Mouse (Mus musculus): ENCODE measurements around the gene Lancl3.

Gene Lancl3

GRCm38 (mm10) chrX:9199761-9200371 lies at the start of gene Lancl3:
Lancl3 (plus strand) TSS chrX:9199902.
- peak in 1 of 2 experiments; percentile 2 for DNase-seq (ENCODE audit: low spot score in 2 of 2)

- no peak for DNase-seq (ENCODE audit: low spot score in 2 of 2)
Observed at GRCm38 (mm10) chrX:9179011-9179410, 20.7 kb upstream of the Lancl3 start.

DNA sequence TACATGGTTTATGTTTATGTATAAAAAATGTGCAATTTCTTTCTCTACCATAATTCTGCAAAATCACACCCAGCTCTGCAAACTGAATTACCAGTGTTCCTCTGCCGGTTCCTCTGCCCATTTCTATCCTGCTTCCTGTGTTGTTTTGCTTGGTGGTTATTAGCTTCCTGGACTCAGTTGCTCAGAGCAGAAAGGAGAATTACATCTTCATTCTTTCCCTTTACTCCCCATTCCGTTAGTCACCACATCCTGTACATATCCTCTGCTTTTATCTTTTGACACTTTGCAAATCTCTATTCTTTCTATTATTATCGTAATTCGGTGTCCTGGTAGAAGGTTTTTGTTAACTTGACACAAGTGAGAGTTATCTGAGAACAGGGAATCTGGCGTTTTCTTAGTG lies 18.1 kb upstream of the Lancl3 start:
- no peak for DNase-seq (ENCODE audit: low spot score in 2 of 2)

- DNase-seq (ENCODE audit: low spot score in 2 of 2): peak in 1 of 2 experiments; percentile 4
Observed at GRCm38 (mm10) chrX:9200380-9200917, 747 bp downstream of the Lancl3 start.

DNA sequence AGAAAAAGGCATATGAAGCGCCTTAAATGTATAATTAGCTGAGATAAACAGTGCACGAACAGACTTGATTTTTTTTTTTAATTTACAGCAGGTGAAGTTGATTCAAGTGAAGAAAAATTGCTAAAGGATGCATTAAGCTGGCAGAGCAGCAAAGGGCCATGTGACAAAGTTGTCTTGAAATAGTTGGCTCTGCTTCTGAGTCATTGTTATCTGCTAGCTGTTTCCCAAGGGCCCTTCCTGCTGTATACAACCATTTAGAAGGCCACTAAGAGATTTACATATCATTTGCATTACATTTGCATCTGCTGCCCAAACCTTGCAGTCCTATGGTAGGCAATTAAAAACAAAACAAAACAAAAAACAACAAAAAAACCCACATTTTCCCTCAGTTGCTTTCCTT lies 2.3 kb downstream of the Lancl3 start:
- no peak for DNase-seq (ENCODE audit: low spot score in 2 of 2)

- no peak for DNase-seq (ENCODE audit: low spot score in 2 of 2)
Observed at GRCm38 (mm10) chrX:9202781-9203405, 3.2 kb downstream of the Lancl3 start.

DNA sequence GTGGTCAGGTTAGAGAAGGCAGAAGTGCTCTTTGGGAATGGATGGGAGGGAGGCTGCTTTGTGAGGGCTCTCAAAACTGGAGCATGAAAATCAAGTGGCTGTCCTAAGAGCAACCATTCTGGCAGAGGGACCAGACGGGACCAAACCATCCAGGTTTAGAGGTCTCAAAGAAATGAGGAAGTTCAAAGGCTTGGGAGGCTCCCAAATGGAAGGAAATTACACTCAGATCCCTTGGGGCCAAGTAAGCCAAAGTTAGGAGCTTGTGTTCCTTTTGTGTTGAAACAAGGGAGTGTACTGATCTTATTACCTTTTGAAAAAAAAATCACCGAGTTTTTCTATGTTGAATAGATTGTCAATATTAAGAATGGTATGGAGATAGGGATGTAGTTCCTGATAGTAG lies 5.4 kb downstream of the Lancl3 start:
- no peak for DNase-seq (ENCODE audit: low spot score in 2 of 2)

- peak in 1 of 2 experiments; percentile 26 for DNase-seq (ENCODE audit: low spot score in 2 of 2)
Observed at GRCm38 (mm10) chrX:9216244-9216643, 16.5 kb downstream of the Lancl3 start.

- no peak for DNase-seq (ENCODE audit: low spot score in 2 of 2)
Observed at GRCm38 (mm10) chrX:9219570-9219969, 19.9 kb downstream of the Lancl3 start.

DNA sequence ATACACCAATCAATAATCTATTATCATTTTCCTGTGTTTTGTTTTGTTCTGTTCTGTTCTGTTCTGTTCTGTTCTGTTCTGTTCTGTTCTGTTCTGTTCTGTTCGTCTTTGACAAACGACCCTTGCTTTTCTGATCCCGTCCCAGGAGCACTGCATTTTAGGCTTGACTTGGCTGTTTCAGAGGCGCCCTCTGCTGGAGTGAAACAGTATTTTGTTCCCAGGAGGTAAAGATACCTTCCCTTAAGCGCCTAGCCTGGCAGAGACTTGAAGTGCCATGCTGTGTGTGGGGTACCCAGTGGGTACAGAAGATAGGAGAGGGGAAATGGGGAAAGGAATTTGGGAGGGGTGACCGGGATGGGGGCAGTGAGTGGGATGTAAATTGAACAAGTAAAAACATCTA lies 21.5 kb downstream of the Lancl3 start:
- peak in 1 of 2 experiments; percentile 24 for DNase-seq (ENCODE audit: low spot score in 2 of 2)

- DNase-seq (ENCODE audit: low spot score in 2 of 2): no peak
Observed at GRCm38 (mm10) chrX:9221736-9222135, 22.0 kb downstream of the Lancl3 start.

DNA sequence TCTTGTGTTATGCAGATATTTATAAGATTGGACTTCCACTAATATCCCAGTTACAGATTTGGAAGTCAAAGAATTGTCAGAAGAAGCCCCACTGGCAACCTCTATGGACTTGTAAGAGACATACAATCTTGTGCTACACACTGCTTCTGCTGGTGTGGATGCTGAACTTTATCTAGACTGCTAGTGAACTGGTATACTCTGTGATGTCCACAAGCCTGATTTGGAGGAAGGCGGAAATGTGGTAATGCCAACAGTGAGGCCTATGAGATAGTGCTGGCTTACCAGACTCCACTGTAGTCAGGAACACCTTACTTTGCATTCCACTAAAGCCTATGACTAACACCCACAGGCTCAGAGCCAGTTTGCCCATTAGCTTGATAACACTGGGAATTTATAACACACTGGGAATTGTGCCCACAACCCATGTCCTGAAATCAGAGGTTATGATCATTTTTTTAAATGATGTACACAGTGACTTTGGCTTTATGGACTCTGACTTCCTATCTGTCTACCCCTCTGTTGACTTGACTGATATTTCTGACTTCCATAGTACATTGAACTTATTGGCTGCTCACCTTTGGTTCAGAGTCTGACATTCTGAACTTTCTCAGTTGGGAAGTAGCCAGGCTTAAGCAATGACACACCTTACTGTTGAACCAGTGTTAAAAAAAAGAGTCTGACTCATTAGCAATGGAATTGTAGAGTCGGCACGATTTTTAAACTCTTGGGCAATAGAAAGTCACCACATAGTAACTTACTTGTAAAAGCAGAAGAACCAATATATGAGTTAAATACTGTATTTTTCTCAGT lies 22.9 kb downstream of the Lancl3 start:
- DNase-seq (ENCODE audit: low spot score in 2 of 2): no peak

- no peak for DNase-seq (ENCODE audit: low spot score in 2 of 2)
Observed at GRCm38 (mm10) chrX:9227105-9227504, 27.4 kb downstream of the Lancl3 start.

DNA sequence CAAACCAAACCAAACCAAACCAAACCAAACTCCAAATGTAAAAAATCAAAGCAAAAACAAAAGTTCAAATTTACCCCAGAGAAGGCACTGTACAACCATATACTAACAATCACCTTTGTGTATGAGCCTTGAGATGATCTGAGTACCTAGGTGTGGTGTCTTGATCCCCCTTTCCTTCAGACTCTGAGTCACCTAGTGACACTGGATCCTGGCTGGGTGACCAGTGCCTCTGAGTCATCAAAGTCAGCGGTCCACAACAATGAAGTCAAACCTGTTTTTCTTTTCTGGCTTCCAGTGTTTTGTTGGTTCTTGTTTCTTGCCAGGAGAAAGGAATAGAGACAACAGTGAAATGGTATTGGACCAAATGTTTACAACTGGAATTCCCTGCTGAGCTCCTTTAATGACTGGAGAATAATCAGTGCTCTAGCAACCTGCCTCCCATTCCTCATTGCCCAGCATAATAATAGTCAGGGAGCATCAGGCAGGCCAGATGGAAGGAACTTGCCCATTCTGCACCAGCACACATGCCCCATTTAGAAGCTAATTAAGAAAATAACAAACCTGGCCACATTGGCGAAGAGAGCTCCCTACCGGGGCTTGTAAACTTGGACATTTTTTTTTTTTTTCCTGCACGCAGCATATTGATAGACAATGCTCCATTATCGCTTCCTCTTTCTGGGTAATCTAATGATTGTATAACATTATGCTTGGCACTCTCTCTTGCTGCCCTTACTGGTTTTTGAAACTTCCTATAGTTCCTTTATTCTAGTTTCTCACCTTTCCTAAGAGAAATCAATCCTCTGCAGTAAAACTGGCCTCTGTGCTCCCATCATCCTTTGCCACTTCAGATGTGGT lies 41.3 kb downstream of the Lancl3 start:
- DNase-seq (ENCODE audit: low spot score in 2 of 2): no peak

DNA sequence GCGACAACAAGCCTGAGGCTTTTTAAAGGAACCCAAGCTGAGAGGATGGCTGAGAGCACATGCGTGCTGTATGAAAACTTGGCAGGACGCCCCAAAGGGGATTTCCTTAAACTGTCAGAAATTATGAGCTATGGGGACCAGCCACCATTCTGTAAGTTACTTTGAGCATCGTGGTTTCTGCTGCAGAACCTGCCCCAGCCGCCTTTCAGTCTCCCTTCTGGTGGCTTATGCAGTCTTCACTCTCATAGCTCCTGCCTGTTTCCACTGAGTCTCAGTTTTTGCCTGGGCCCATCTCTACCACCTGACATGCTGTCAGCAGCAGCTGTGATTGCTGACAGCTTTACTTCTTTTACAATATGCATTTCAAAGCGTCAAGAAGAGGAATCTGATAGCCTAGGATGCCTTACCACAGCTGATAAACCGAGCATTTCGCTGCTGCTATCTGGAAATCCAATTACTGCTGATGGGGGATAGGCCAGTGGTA lies 43.7 kb downstream of the Lancl3 start:
- DNase-seq (ENCODE audit: low spot score in 2 of 2): no peak

DNA sequence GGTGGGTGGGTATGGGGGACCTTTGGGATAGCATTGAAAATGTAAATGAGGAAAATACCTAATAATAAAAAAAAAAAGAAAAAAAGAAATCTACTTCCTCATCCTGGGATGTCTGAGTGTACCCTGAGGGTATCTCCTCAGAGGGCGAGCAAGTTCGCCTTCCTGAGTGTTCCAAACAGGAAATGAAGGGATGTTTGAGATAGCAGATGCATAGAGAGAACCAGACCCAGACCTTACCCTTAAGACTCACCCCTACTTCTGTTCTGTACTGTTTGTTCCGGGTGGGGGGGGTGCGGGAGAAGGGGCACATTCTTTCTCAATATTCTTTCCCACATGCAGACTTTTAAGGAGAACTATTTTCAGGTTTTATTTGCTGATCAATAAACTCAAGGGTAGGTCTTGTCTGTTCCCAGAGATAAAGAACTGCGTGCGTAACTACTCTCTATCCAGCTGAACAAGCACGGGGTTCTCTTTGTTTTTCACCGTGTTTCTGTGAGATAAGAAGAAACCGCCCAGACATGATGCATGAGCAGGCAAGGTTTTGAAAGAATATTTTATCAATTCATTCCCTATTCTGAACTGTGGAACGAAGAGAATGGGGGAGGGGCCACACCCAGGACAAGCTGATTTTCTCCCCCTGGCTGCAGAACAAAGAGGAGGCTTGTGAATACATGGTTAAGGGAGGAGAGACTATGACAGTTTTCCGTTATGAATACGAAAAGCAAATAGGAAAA lies 45.1 kb downstream of the Lancl3 start:
- DNase-seq (ENCODE audit: low spot score in 2 of 2): no peak

DNA sequence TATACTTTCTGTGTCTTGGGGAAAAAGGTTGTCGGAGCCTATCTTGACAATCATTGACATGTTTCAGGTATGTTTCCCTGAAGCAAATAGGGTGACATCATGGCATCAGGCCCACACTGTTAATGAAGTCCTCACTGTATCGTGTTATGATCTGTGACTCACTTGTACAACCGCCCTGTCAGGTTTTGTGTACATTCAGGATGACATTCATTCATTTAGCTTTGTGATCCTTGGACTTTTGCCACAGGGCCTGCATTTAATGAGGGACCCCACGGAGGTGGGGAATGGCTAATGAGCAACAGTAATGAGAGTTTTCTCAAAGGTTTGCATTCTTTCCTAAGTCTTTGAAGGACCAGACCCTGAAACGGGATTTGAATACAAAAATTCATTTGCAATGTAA lies 49.2 kb downstream of the Lancl3 start:
- no peak for DNase-seq (ENCODE audit: low spot score in 2 of 2)

DNA sequence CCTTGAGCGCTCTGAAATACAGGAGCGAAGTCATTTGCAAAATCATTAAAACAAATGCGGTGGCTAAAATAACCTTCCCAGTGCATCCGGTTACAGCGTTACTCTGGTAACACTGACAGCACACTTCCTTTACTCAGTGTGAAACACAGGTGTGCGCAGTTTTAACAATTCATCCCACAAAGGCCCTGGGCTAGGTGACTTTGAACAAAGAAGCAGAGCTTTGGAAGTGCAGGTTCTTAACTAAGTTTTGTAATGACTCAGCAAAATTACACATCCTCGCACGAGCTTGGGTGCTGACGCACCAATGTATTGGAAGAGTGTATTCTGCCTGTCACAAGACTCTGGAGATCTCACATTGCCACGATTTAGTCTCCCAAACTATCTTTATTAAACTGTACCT lies 54.3 kb downstream of the Lancl3 start:
- no peak for DNase-seq (ENCODE audit: low spot score in 2 of 2)

- DNase-seq (ENCODE audit: low spot score in 2 of 2): no peak
Observed at GRCm38 (mm10) chrX:9254901-9255300, 55.2 kb downstream of the Lancl3 start.

- no peak for DNase-seq (ENCODE audit: low spot score in 2 of 2)
Observed at GRCm38 (mm10) chrX:9256766-9257165, 57.1 kb downstream of the Lancl3 start, which contains the start of gene Gm14862. Gm14862 (minus strand) TSS chrX:9256899.

GRCm38 (mm10) chrX:9257831-9258230 lies 58.1 kb downstream of the Lancl3 start:
- no peak for DNase-seq (ENCODE audit: low spot score in 2 of 2)
